Mouse (Mus musculus) heart, embryonic 11.5 days (tissue): ENCODE measurements around the gene Zzz3. TPM values are rescaled to one million over a fixed set of nuclear protein-coding genes. Genes with fewer than 3 reads are reported as not detected.
"Not testable (repeated sequence)": the region's sequence is repeated elsewhere in the genome, so short reads cannot be mapped to it uniquely, and the experiment has no call there.

Experiments
- ATAC-seq: fragments of 200-750 bp; cut with Nextera tagmentation; replicated peaks from 2 replicates; pipeline ENCODE4 v1.8.0; 2017; ENCODE audit warnings: moderate library complexity; ENCODE audit not compliant: insufficient number of reproducible peaks, low FRiP score, low TSS enrichment
- H3K27ac ChIP-seq: fragments of 300-500 bp; sonication (generic); 2 replicates; pipeline ENCODE4 v1.5.1; 2014; ENCODE audit warnings: mild to moderate bottlenecking, low read depth, low read length
- H3K27me3 ChIP-seq: fragments of 300-500 bp; sonication (generic); 2 replicates; pipeline ENCODE4 v1.6.1; 2014; ENCODE audit warnings: mild to moderate bottlenecking, low read length, mixed read lengths; ENCODE audit not compliant: control insufficient read depth, insufficient read depth
- H3K36me3 ChIP-seq: fragments of 300-500 bp; sonication (generic); 2 replicates; pipeline ENCODE4 v1.6.1; 2014; ENCODE audit warnings: mild to moderate bottlenecking, low read length, moderate library complexity, mixed read lengths; ENCODE audit not compliant: control insufficient read depth, insufficient read depth
- H3K4me1 ChIP-seq: fragments of 300-500 bp; sonication (generic); 2 replicates; pipeline ENCODE4 v1.6.1; 2014; ENCODE audit warnings: low read length; ENCODE audit not compliant: control insufficient read depth, insufficient read depth
- H3K4me2 ChIP-seq: fragments of 300-500 bp; sonication (generic); 2 replicates; pipeline ENCODE4 v1.6.1; 2014; ENCODE audit warnings: mild to moderate bottlenecking, moderate library complexity
- H3K4me3 ChIP-seq: fragments of 300-500 bp; sonication (generic); 2 replicates; pipeline ENCODE4 v1.5.1; 2014; ENCODE audit warnings: low read depth, low read length
- H3K9ac ChIP-seq: fragments of 300-500 bp; sonication (generic); 2 replicates; pipeline ENCODE4 v1.6.1; 2014; ENCODE audit warnings: mild to moderate bottlenecking, low read depth, low read length, moderate library complexity
- H3K9me3 ChIP-seq: fragments of 300-500 bp; sonication (generic); replicated peaks from 2 replicates; pipeline ENCODE4 v1.6.1; 2016; ENCODE audit warnings: low read length; ENCODE audit not compliant: control insufficient read depth
- WGBS: fragments of 180-500 bp; shearing (Covaris S2); extraction: QIAGEN DNeasy Blood & Tissue Kit; methylation state at CpG from one replicate; pipeline ENCODE4 v1.1.7; 2014; ENCODE audit not compliant: insufficient replicate concordance; 5-methylcytosine and 5-hydroxymethylcytosine counted together
- polyA plus RNA-seq: library from polyadenylated mRNA; unstranded; fragments of >200 nt; fragmentation: Nextera tagmentation; extraction: Ambion mirVana; gene quantifications from 2 replicates; pipeline ENCODE4 v1.2.1, GENCODE M21; 2014

Zzz3 gene
- polyA plus RNA-seq, 1 experiment from 2014 or later: 43.0 TPM

DNA sequence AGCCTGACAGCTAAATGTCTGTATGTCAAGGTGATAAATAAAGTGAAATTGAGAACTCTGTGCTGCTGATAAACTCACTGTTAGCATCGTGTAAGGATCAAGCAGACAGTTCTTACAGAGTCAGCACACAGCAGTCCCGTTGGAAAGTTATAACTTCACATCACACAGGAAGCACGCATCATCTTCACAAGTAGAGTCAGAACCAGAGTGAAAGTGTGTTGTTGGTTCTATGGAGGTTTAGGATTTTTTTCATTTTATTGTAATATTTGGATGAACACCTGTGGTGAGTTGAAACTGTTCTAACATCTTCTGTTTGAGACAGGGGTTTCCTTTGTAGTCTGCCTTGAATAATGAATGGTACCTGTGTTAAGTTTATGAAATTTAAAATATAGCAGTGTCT is 48.8 kb downstream of the Zzz3 start:
- no peaks in the 10 kb centered on the region for H3K9me3 ChIP-seq
- H3K4me3 ChIP-seq: no peak overlapping the region
- no peak overlapping the region for H3K9ac ChIP-seq
- H3K4me2 ChIP-seq: no peak overlapping the region
- H3K36me3 ChIP-seq: no peaks in the 10 kb centered on the region
- ATAC-seq: no peak
- 82% methylated on average over 3 of the region's 3 CpGs for WGBS
- H3K27ac ChIP-seq: no peak overlapping the region
- no peaks in the 10 kb centered on the region for H3K4me1 ChIP-seq
- H3K27me3 ChIP-seq: no peaks in the 10 kb centered on the region

DNA sequence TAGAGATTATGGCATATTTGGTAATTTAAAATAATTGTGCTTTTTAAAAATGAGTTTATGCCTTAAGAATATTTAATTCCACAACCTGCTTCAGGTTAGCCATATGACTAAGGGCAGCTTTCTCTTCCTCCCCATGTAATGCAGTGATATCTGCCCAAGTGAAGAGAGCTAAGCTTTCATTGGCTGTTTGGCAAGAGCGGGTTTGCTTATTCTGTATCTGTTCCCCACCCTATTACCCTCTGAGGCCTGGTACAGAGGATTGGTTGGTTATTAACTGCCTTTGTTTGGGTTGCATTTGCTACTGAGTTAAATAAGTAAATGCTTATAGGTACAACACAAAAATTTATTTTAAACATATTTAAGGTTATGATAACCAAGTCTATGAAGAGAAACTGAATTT is 51.7 kb downstream of the Zzz3 start:
- H3K27ac ChIP-seq: no peak overlapping the region
- no peaks in the 10 kb centered on the region for H3K27me3 ChIP-seq
- ATAC-seq: no peak
- peaks cover 11% of the 10 kb centered on the region for H3K36me3 ChIP-seq
- no peak overlapping the region for H3K4me2 ChIP-seq
- no peak overlapping the region for H3K4me3 ChIP-seq
- no peak overlapping the region for H3K9ac ChIP-seq
- no peaks in the 10 kb centered on the region for H3K4me1 ChIP-seq
- H3K9me3 ChIP-seq: no peaks in the 10 kb centered on the region
- 92% methylated on average over 1 of the region's 1 CpGs for WGBS

DNA sequence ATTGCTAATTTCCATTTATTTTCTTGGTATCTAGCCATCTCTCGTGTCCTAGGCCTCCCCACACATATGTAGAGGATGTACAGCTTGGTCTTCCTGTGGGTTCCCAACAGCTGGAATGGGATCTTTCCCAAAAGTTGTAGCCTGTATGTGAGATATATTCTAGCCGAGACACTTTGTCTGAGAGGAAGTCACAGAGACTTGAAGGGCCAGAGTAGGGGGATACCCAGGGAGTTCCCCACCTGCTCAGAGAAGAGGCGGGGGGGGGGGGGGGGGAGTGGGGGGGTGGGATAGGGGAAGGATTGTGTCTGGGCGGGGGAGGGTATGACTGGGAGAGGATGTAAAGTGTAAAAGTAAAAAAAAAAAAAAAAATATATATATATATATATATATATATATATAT is 57.9 kb downstream of the Zzz3 start:
- H3K4me1 ChIP-seq: no peaks in the 10 kb centered on the region

DNA sequence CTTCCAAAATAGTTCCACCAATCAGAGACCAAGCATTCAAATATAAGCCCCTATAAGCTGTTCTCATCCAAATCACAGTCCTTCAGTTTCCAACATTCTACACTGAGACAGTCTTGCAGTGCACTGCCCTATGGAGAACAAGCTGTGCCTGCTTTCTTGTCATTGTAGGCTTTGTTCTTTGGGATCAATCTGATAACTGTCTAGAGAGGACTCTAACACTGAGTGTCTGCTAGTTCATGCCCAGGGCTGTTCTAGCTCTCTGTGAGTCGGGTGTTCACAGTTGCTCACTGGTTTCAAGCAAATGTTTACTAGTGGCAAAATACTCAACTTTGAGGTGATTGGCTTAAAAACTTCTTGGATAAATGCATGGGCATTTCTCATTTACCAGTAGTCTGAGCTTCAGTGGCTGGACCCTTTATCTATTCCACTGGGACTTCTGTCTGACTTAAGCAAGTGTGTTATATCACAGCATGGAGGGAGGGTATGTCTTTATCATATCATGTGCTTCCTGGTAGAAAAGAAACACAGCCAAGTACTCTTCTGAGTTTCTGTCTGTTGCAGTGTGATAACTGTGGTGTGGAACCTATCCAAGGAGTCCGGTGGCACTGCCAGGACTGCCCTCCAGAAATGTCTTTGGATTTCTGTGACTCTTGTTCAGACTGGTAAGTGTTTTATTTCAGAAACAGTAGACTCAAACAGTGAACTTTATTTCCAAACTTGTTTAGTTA is 62.2 kb downstream of the Zzz3 start:
- Histone ChIP-seq H3K27ac (no peak overlapping the region), H3K4me1 (peaks cover 7% of the 10 kb centered on the region; the same call in 1 of the 2 replicates), H3K36me3 (peaks cover 24% of the 10 kb centered on the region), H3K4me3 (no peak overlapping the region), H3K4me2 (no peak overlapping the region), H3K9ac (no peak overlapping the region), H3K27me3 (no peaks in the 10 kb centered on the region), H3K9me3 (no peaks in the 10 kb centered on the region)
- ATAC-seq: peak; percentile 57; the same call in 1 of the 2 replicates
- 61% methylated on average over 2 of the region's 2 CpGs for WGBS

More for the DNA sequence above, 57.9 kb downstream of the Zzz3 start:
- peaks cover 32% of the 10 kb centered on the region for H3K36me3 ChIP-seq
- H3K9ac ChIP-seq: no peak overlapping the region
- no peak for ATAC-seq
- no peaks in the 10 kb centered on the region for H3K9me3 ChIP-seq
- H3K4me2 ChIP-seq: no peak overlapping the region
- H3K27me3 ChIP-seq: no peaks in the 10 kb centered on the region
- 82% methylated on average over 3 of the region's 4 CpGs for WGBS
- H3K4me3 ChIP-seq: no peak overlapping the region
- no peak overlapping the region for H3K27ac ChIP-seq

DNA sequence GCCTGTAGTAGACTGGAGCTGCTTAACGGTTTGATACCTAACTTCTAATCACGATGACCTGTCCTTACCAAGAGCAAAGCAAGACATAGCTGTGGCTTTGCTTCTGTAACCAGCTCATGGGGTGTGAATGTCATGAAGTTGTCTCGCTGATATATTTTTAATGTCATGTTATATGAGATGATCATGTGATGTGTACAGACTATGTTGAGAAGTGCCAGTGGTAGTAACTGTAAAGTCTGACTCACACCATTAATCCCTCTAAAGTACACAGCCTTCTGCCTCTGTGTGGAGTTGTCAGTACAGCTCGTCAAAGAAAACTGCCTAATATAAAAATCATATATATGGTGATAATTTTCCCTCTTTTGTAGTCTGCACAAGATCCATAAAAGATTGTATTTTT is 63.6 kb downstream of the Zzz3 start:
- not testable (repeated sequence) for H3K27me3 ChIP-seq, ATAC-seq, H3K27ac ChIP-seq, H3K9ac ChIP-seq, H3K4me1 ChIP-seq, H3K4me2 ChIP-seq, H3K9me3 ChIP-seq, H3K4me3 ChIP-seq
- WGBS: 86% methylated on average over 4 of the region's 4 CpGs
- H3K36me3 ChIP-seq: peaks cover 21% of the 10 kb centered on the region

DNA sequence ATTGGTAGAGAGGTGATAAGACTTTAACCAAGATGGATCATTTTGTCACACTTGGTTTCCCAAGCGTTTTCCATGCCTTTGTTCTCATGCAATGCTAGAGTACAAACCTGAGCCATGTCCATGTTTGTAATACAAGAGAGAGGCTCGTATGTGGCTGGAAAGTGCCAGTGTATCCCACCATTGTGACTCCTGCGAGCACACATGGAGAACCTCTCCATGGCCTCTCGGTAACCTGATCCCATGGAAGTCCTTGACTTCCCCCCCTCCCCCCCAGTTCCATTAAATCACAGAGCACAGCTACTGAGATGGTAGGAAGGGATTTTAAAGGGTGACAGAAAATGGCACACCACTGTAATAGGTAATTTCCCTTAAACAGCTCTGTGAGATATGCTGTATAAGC is 65.5 kb downstream of the Zzz3 start:
- H3K9me3 ChIP-seq: no peaks in the 10 kb centered on the region
- no peak overlapping the region for H3K27ac ChIP-seq
- H3K4me1 ChIP-seq: peaks cover 10% of the 10 kb centered on the region; the same call in 1 of the 2 replicates
- no peak overlapping the region for H3K4me2 ChIP-seq
- H3K27me3 ChIP-seq: no peaks in the 10 kb centered on the region
- H3K36me3 ChIP-seq: peaks cover 20% of the 10 kb centered on the region
- ATAC-seq: no peak
- H3K9ac ChIP-seq: no peak overlapping the region
- WGBS: 58% methylated on average over 4 of the region's 4 CpGs
- H3K4me3 ChIP-seq: no peak overlapping the region

DNA sequence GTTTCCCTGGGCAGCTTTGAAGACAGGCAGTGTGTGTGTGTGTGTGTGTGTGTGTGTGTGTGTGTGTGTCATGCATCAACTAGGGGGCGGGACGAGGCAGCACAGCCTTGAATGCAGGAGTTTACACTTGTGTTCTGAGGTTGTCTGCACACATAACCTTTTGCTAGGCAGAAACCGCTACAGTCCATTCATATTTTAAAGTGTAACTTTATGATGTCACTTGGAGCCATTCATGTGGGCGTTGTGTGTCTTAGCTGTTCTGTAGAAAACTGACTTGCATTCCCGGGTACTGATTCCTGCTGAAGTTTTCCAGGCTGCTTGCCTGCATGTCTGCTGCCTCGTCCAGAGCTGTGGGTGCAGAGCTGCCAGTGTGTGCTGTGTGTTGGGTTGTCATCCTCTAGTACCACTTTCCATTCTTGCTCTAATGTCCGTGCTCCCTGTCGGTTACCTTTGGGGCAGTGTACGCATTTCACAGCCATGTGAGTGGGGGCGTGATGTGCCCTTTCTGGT is 66.8 kb downstream of the Zzz3 start:
- H3K4me2 ChIP-seq: no peak overlapping the region
- no peak overlapping the region for H3K9ac ChIP-seq
- WGBS: 83% methylated on average over 10 of the region's 10 CpGs
- no peak overlapping the region for H3K27ac ChIP-seq
- ATAC-seq: no peak
- peaks cover 16% of the 10 kb centered on the region; the same call in 1 of the 2 replicates for H3K4me1 ChIP-seq
- H3K9me3 ChIP-seq: no peaks in the 10 kb centered on the region
- no peak overlapping the region for H3K4me3 ChIP-seq
- H3K27me3 ChIP-seq: no peaks in the 10 kb centered on the region
- peaks cover 10% of the 10 kb centered on the region for H3K36me3 ChIP-seq

DNA sequence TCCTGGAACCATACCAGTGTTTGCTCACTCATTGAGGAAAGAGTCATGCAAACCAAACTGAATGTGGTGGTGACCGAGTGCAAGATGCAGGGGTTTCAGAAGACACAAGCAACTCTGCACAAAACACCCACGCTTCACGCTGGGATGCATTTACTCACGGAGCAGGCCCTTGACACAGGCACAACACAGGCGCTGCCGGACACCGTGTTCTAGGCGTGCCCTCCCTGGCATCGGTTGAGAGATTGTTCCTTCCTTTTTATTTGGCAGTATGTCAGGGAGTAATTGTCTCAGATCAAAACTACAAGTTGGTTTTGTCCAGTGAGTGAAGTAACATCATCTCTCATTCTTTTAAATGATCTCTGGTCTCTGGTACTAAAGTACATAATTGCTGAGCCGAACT is 67.6 kb downstream of the Zzz3 start:
- no peaks in the 10 kb centered on the region for H3K27me3 ChIP-seq
- WGBS: 94% methylated on average over 10 of the region's 10 CpGs
- no peak overlapping the region for H3K9ac ChIP-seq
- no peak for ATAC-seq
- H3K4me1 ChIP-seq: peaks cover 16% of the 10 kb centered on the region; the same call in 1 of the 2 replicates
- no peaks in the 10 kb centered on the region for H3K9me3 ChIP-seq
- 0 out of 2 replicates have a peak, but pooled peaks cover 7% of the 10 kb centered on the region for H3K36me3 ChIP-seq
- H3K4me2 ChIP-seq: no peak overlapping the region
- H3K27ac ChIP-seq: no peak overlapping the region
- H3K4me3 ChIP-seq: no peak overlapping the region

DNA sequence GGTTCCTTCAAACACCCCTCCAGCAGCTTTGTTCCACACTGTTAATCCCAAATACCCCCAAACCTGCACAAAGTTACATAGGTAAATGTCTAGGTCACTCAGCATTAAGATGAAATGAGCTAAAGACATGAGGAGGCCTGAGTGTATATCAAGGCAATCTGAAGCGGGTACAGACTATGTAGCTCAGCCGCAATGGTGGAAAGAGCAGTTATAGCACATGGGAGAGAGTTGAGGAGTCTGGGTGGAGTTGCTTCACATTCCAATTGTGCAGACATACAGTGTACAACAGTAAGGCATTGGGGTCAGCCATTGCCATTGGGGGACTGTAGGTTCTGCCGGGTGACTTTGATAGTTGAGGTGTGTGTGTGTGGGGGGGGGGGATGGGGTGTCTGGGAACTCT is 69.2 kb downstream of the Zzz3 start:
- WGBS: 97% methylated on average over 3 of the region's 3 CpGs
- Histone ChIP-seq H3K4me1 (peaks cover 20% of the 10 kb centered on the region), H3K9ac (no peak overlapping the region), H3K27me3 (no peaks in the 10 kb centered on the region), H3K36me3 (0 out of 2 replicates have a peak, but pooled peaks cover 7% of the 10 kb centered on the region), H3K4me2 (no peak overlapping the region), H3K9me3 (no peaks in the 10 kb centered on the region), H3K4me3 (no peak overlapping the region), H3K27ac (no peak overlapping the region)
- ATAC-seq: no peak
